Mouse (Mus musculus) hindbrain, embryonic 13.5 days (tissue): Measurements from ENCODE around the gene Alkal2. TPM values are rescaled to one million over a fixed set of nuclear protein-coding genes. Genes with fewer than 3 reads are reported as not detected.

Experiments used
- ATAC-seq: fragments of 200-750 bp; cut with Nextera tagmentation; 2 replicates; pipeline ENCODE4 v1.8.0; 2017; ENCODE audit warnings: moderate TSS enrichment; ENCODE audit not compliant: low FRiP score
- H3K27ac ChIP-seq: fragments of 300-500 bp; sonication (generic); 2 replicates; pipeline ENCODE4 v1.5.1; 2015; ENCODE audit warnings: inconsistent platforms, mild to moderate bottlenecking, moderate library complexity
- H3K27me3 ChIP-seq: fragments of 300-500 bp; sonication (generic); 2 replicates; pipeline ENCODE4 v1.6.1; 2015; ENCODE audit warnings: mild to moderate bottlenecking, inconsistent platforms
- H3K36me3 ChIP-seq: fragments of 300-500 bp; sonication (generic); 2 replicates; pipeline ENCODE4 v1.6.1; 2015; ENCODE audit warnings: mild to moderate bottlenecking, inconsistent platforms
- H3K4me1 ChIP-seq: fragments of 300-500 bp; sonication (generic); replicated peaks from 2 replicates; pipeline ENCODE4 v1.6.1; 2015; ENCODE audit warnings: inconsistent platforms
- H3K4me2 ChIP-seq: fragments of 300-500 bp; sonication (generic); 2 replicates; pipeline ENCODE4 v1.6.1; 2015; ENCODE audit warnings: inconsistent platforms, mild to moderate bottlenecking, moderate library complexity
- H3K4me3 ChIP-seq: fragments of 300-500 bp; sonication (generic); 2 replicates; pipeline ENCODE4 v1.5.1; 2015; ENCODE audit warnings: mild to moderate bottlenecking, inconsistent platforms
- H3K9ac ChIP-seq: fragments of 300-500 bp; sonication (generic); 2 replicates; pipeline ENCODE4 v1.6.1; 2015; ENCODE audit warnings: mild to moderate bottlenecking, inconsistent platforms
- H3K9me3 ChIP-seq: fragments of 300-500 bp; sonication (generic); 2 replicates; pipeline ENCODE4 v1.6.1; 2016; ENCODE audit warnings: inconsistent platforms
- WGBS: fragments of 180-500 bp; shearing (Covaris S2); methylation state at CpG from one replicate; pipeline ENCODE4 v1.1.7; 2015; 5-methylcytosine and 5-hydroxymethylcytosine counted together
- polyA plus RNA-seq: library from polyadenylated mRNA; unstranded; fragments of >200 nt; fragmentation: Nextera tagmentation; extraction: Ambion mirVana; gene quantifications from 2 replicates; pipeline ENCODE4 v1.2.1, GENCODE M21; 2015

Alkal2 gene
- polyA plus RNA-seq, 1 experiment from 2014 or later, result not detected

DNA sequence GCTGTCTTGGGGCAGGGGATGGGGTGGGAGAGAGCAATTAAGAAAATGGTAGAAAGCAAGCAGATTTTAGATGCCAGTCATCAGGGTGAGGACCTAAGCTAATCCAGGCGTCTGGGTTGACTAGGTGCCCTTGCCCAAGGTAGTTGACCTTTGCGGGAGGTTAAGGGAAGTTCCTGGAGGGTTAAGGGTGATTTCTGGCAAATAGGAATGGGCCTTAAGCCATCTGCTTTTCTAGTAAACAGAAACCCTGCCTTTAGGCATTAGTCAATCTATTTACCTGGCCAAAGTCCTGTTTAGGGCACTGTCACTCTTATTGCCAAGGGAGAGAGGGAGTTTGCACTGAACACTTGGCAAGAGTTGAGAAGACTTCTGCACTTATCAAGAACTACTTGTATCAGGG lies 52.8 kb downstream of the Alkal2 start:
- no peak overlapping the region for H3K9ac ChIP-seq
- 81% methylated on average over 2 of the region's 2 CpGs for WGBS

More for the DNA sequence above, 52.8 kb downstream of the Alkal2 start:
- Histone ChIP-seq H3K27me3 (no peaks in the 10 kb centered on the region), H3K4me3 (no peak overlapping the region), H3K4me1 (no peaks in the 10 kb centered on the region), H3K27ac (no peak overlapping the region), H3K4me2 (no peak overlapping the region), H3K9me3 (no peaks in the 10 kb centered on the region), H3K36me3 (peaks cover 41% of the 10 kb centered on the region)
- no peak for ATAC-seq

Other genes starting within 250 kb of the Alkal2 start
- gene Acp1, start 27.3 kb downstream of the Alkal2 start, polyA plus RNA-seq, result 133 and 136 TPM in 2 replicates
- 50.8 and 52.0 TPM in 2 replicates for gene Sh3yl1, start 27.3 kb downstream of the Alkal2 start, polyA plus RNA-seq
- gene Fam110c, start 189.5 kb downstream of the Alkal2 start, polyA plus RNA-seq, result 0.05 TPM in 1 of 2 replicates, not detected in the other